Mouse (Mus musculus): ENCODE results near the gene Nodal. TPM values are rescaled to one million over a fixed set of nuclear protein-coding genes. Genes with fewer than 3 reads are reported as not detected.

The Nodal gene
- polyA plus RNA-seq, 1 experiment from 2014 or later: 0.20 TPM

GRCm38 (mm10) chr10:61429043-61429442 lies 11.3 kb downstream of the Nodal start:
- 87% methylated on average over 5 of the region's 5 CpGs for WGBS
- no peak for ATAC-seq (ENCODE audit: insufficient number of reproducible peaks, low FRiP score, low TSS enrichment, low read depth)
- Histone ChIP-seq H3K9me3 (replicated peaks) (no peaks in the 10 kb centered on the region), H3K36me3 (peaks cover 41% of the 10 kb centered on the region), H3K27me3 (no peaks in the 10 kb centered on the region), H3K4me2 (replicated peaks) (no peak overlapping the region), H3K27ac (replicated peaks) (no peak overlapping the region), H3K4me3 (replicated peaks) (no peak overlapping the region), H3K9ac (no peak overlapping the region), H3K4me1 (peaks cover 9% of the 10 kb centered on the region; the same call in 1 of the 2 replicates)

DNA sequence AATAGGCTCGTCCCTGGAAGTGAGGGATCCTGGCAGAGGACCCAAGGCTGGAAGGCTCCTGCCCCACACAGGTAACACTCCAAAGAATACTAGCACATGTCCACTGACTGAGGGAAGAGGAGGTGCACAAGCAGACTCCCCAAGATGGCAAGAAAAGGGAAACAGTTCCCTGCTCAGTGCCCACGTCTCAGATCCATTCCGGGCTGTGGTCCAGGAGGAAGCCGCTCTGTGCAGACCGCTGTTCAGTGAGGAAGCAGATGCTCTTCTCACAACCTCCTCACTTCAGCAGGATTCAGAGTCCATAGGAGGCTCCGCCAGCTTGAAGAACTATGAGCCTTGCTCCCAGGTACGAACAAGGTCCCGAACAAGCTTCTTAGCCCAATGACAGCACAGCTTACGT lies 13.6 kb downstream of the Nodal start:
- Histone ChIP-seq H3K4me1 (peaks cover 4% of the 10 kb centered on the region; the same call in 1 of the 2 replicates), H3K27ac (replicated peaks) (no peak overlapping the region), H3K9me3 (replicated peaks) (no peaks in the 10 kb centered on the region), H3K27me3 (no peaks in the 10 kb centered on the region), H3K9ac (no peak overlapping the region), H3K4me2 (replicated peaks) (no peak overlapping the region), H3K4me3 (replicated peaks) (no peak overlapping the region), H3K36me3 (peaks cover 54% of the 10 kb centered on the region)
- ATAC-seq (ENCODE audit: insufficient number of reproducible peaks, low FRiP score, low TSS enrichment, low read depth): no peak
- 88% methylated on average over 9 of the region's 9 CpGs for whole genome bisulfite sequencing

DNA sequence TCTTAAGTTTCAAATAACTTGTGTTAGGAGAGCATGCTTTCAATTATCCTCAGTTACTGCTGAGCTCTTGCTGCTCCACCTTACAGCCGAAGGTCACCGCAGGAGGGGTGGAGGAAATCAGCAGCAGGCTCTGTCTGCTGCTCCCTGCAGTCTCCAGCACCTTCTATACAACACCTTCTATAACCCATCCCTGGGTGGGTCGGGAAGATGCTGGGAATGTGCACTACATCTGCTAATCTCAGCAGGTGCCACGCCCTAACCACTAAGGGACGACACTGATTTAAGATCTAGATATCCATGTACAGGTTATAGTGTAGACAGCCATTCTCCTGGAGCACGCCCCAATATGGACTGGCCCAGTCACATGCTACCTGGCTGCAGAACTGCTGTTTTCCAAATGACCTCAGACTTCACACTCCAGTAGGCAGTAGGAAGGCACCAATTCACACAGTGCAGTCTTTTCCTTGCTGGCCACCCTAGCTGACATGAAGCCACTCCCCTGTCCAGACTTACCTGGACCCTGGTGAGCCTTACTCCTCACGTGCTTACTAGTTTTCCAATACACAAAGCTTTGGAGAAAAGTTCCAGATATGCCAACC lies 22.5 kb downstream of the Nodal start:
- Histone ChIP-seq H3K4me3 (replicated peaks) (no peak overlapping the region), H3K27me3 (no peaks in the 10 kb centered on the region), H3K27ac (replicated peaks) (no peak overlapping the region), H3K9me3 (replicated peaks) (no peaks in the 10 kb centered on the region), H3K36me3 (0 out of 2 replicates have a peak, but pooled peaks cover under 1% of the 10 kb centered on the region), H3K4me2 (replicated peaks) (no peak overlapping the region), H3K9ac (no peak overlapping the region), H3K4me1 (peaks cover 30% of the 10 kb centered on the region)
- ATAC-seq (ENCODE audit: insufficient number of reproducible peaks, low FRiP score, low TSS enrichment, low read depth): no peak
- 73% methylated on average over 7 of the region's 7 CpGs for WGBS

- peaks cover 46% of the 10 kb centered on the region for H3K4me1 ChIP-seq
- H3K9ac ChIP-seq: no peak overlapping the region
- H3K4me2 ChIP-seq (replicated peaks): no peak overlapping the region
- H3K4me3 ChIP-seq (replicated peaks): no peak overlapping the region
- no peaks in the 10 kb centered on the region for H3K36me3 ChIP-seq
- 0 out of 2 replicates have a peak, but pooled peaks have one; percentile 7 for ATAC-seq (ENCODE audit: insufficient number of reproducible peaks, low FRiP score, low TSS enrichment, low read depth)
- H3K27me3 ChIP-seq: no peaks in the 10 kb centered on the region
- H3K27ac ChIP-seq (replicated peaks): peak overlapping the region; percentile 71; the same call in 1 of the 2 replicates
- no peaks in the 10 kb centered on the region for H3K9me3 ChIP-seq (replicated peaks)
- 13% methylated on average over 6 of the region's 6 CpGs for WGBS
Observed at GRCm38 (mm10) chr10:61443456-61443855, 25.7 kb downstream of the Nodal start.

DNA sequence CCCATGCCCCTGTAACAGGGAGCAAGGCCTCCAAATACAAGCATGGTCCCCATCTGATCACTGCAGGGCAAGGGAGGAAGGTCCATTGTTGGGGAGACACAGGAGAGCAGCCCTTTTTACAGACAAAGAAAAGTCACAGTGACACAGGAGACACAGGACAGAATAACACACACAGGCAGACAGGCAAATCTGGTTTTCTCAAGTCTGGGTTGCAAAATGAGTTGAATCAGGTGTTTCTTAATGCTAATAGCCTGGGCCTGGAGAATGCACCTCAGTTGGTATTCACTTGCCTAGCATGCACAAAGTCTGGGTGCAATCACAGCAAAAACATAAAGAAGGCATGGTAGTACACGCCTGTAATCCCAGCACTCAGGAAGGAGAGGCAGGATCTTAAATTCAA lies 26.1 kb downstream of the Nodal start:
- Histone ChIP-seq H3K36me3 (no peaks in the 10 kb centered on the region), H3K4me2 (replicated peaks) (no peak overlapping the region), H3K4me1 (peaks cover 50% of the 10 kb centered on the region), H3K9me3 (replicated peaks) (no peaks in the 10 kb centered on the region), H3K4me3 (replicated peaks) (no peak overlapping the region), H3K9ac (no peak overlapping the region), H3K27me3 (no peaks in the 10 kb centered on the region), H3K27ac (replicated peaks) (peak overlapping the region; percentile 71; the same call in 1 of the 2 replicates)
- 46% methylated on average over 1 of the region's 1 CpGs for WGBS
- no peak for ATAC-seq (ENCODE audit: insufficient number of reproducible peaks, low FRiP score, low TSS enrichment, low read depth)

DNA sequence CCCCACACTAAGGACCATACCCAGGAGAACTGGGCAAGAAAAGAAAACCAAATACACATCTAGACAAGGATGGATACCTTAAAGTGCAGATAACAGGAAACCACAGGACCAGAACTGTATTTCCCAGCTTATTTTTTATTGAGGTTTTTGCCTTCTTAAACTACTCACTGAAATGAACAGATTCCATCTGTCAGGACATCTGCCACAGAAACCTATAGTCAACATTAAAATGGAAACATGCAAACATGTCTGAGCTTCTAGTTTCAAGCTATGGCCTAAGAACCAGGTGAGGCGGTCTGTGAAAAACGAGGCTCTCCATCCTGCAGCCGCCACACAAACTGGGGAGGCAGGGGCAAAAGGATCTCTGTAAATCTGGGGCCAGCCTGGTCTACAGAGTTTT lies 27.2 kb downstream of the Nodal start:
- no peak overlapping the region for H3K4me3 ChIP-seq (replicated peaks)
- H3K27ac ChIP-seq (replicated peaks): no peak overlapping the region
- no peaks in the 10 kb centered on the region for H3K36me3 ChIP-seq
- no peak overlapping the region for H3K4me2 ChIP-seq (replicated peaks)
- no peaks in the 10 kb centered on the region for H3K27me3 ChIP-seq
- 69% methylated on average over 3 of the region's 3 CpGs for WGBS
- H3K4me1 ChIP-seq: peaks cover 61% of the 10 kb centered on the region
- ATAC-seq (ENCODE audit: insufficient number of reproducible peaks, low FRiP score, low TSS enrichment, low read depth): no peak
- H3K9me3 ChIP-seq (replicated peaks): no peaks in the 10 kb centered on the region
- H3K9ac ChIP-seq: no peak overlapping the region

DNA sequence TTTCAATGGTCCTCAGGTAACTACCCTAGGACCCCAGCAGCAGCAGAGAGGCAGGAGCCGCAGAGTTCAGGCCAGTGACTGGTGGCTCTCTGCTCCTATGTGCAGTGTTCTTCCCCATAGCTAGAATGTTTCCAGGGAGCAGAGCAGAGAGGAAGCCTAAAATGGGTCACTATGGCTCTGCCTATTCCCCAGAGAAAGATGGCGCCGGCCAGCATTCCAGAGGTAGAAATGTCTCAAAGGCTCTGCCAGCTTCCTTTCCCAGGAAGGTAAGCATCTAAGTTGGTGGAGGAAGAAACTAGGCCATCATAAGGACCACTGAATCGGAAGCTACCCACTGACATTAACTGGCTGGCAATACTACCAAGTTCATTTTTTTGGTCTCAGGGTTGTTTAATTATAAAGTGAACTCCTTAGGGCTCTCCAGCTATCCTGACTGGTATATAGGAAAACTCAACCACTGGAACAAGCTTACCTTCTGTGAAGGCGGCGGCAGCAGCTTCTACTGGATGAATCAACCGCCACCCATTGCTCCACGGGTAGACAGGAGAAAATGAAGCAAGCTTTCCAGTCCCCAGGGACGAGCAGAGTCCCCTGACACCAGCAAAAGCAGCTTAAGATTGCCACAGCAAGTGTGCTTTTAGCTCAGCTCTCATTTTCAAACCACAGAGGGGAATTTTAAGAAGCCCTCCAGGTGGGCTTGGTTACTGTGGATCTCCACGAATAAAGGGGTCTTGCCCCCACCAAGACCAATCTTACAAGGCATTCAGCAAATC lies 30.0 kb downstream of the Nodal start:
- no peak for ATAC-seq (ENCODE audit: insufficient number of reproducible peaks, low FRiP score, low TSS enrichment, low read depth)
- Histone ChIP-seq H3K9ac (no peak overlapping the region), H3K4me2 (replicated peaks) (no peak overlapping the region), H3K27ac (replicated peaks) (no peak overlapping the region), H3K9me3 (replicated peaks) (no peaks in the 10 kb centered on the region), H3K4me3 (replicated peaks) (no peak overlapping the region), H3K4me1 (peaks cover 73% of the 10 kb centered on the region), H3K36me3 (0 out of 2 replicates have a peak, but pooled peaks cover 4% of the 10 kb centered on the region), H3K27me3 (no peaks in the 10 kb centered on the region)
- 72% methylated on average over 10 of the region's 10 CpGs for WGBS

DNA sequence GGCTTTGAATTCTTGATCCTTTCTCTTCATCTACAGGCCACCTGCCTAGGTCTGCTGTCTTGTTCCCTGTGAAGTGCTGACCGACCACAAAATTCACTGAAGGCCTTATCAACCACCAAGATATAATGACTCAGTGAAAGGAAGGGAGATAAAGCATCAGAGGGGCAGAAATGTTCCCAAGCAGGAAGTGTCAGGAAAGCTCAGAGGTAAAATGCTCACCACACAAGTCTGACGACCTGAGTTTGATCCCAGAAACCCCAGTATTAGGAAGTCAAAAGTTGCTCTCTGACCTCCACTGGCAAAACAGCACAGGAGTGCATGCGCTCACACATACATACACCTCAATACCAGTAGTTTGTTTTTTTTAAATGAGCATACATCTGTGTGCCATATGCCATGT lies 31.1 kb downstream of the Nodal start:
- H3K36me3 ChIP-seq: 0 out of 2 replicates have a peak, but pooled peaks cover 4% of the 10 kb centered on the region
- no peak overlapping the region for H3K4me2 ChIP-seq (replicated peaks)
- H3K27me3 ChIP-seq: no peaks in the 10 kb centered on the region
- WGBS: 79% methylated on average over 3 of the region's 3 CpGs
- H3K4me1 ChIP-seq: peaks cover 63% of the 10 kb centered on the region
- no peak overlapping the region for H3K4me3 ChIP-seq (replicated peaks)
- H3K27ac ChIP-seq (replicated peaks): no peak overlapping the region
- no peak overlapping the region for H3K9ac ChIP-seq
- no peak for ATAC-seq (ENCODE audit: insufficient number of reproducible peaks, low FRiP score, low TSS enrichment, low read depth)
- no peaks in the 10 kb centered on the region for H3K9me3 ChIP-seq (replicated peaks)

- H3K27ac ChIP-seq (replicated peaks): peak overlapping the region; percentile 78
- peak overlapping the region; percentile 96 for H3K4me3 ChIP-seq (replicated peaks)
- ATAC-seq (ENCODE audit: insufficient number of reproducible peaks, low FRiP score, low TSS enrichment, low read depth): no peak
- H3K9me3 ChIP-seq (replicated peaks): no peaks in the 10 kb centered on the region
- peak overlapping the region; percentile 64 for H3K4me2 ChIP-seq (replicated peaks)
- no peaks in the 10 kb centered on the region for H3K27me3 ChIP-seq
- 2% methylated on average over 8 of the region's 8 CpGs for WGBS
- peaks cover 42% of the 10 kb centered on the region for H3K4me1 ChIP-seq
- H3K36me3 ChIP-seq: 0 out of 2 replicates have a peak, but pooled peaks cover 4% of the 10 kb centered on the region
- H3K9ac ChIP-seq: peak overlapping the region; percentile 88
Observed at GRCm38 (mm10) chr10:61451463-61451930, 33.7 kb downstream of the Nodal start.

- WGBS: under 1% methylated on average over 55 of the region's 62 CpGs
- 0 out of 2 replicates have a peak, but pooled peaks cover 4% of the 10 kb centered on the region for H3K36me3 ChIP-seq
- H3K4me2 ChIP-seq (replicated peaks): peak overlapping the region; percentile 64
Observed at GRCm38 (mm10) chr10:61451931-61452617, 34.3 kb downstream of the Nodal start.

DNA sequence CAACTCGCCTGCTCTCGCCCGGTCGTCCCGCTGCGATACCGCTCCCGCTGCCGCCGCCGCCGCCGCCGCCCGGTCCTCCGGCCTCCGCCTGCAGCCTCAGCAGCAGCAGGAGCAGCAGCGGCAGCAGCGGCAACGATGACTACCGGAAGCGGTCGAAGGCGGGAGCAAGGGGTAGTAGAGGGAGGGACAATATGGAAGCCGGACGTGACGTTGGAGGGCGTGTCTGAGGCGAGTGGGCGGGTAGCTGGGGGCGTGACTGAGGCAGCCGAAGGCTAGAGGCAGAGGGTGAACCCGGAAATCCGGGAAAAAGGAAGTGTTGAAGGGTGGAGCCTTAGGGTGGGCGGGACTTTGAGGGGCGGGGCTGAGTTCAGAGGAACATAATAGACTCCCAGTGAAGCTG lies 34.9 kb downstream of the Nodal start, which contains the start of gene Eif4ebp2:
Eif4ebp2 (minus strand) TSS at position 17 of the 400 bp plus-strand sequence.
- H3K4me1 ChIP-seq: peaks cover 38% of the 10 kb centered on the region
- H3K9me3 ChIP-seq (replicated peaks): no peaks in the 10 kb centered on the region
- peak within 1 kb of the TSS; percentile 88 for H3K9ac ChIP-seq
- WGBS: under 1% methylated on average over 35 of the region's 36 CpGs
- peak within 1 kb of the TSS; percentile 64 for H3K4me2 ChIP-seq (replicated peaks)
- peak within 1 kb of the TSS; percentile 78 for H3K27ac ChIP-seq (replicated peaks)
- H3K4me3 ChIP-seq (replicated peaks): peak within 1 kb of the TSS; percentile 96
- ATAC-seq (ENCODE audit: insufficient number of reproducible peaks, low FRiP score, low TSS enrichment, low read depth): peak; percentile 99
- no peaks in the 10 kb centered on the region for H3K27me3 ChIP-seq
- H3K36me3 ChIP-seq: 0 out of 2 replicates have a peak, but pooled peaks cover 4% of the 10 kb centered on the region

More at GRCm38 (mm10) chr10:61451931-61452617, 34.3 kb downstream of the Nodal start:
- H3K27ac ChIP-seq (replicated peaks): peak overlapping the region; percentile 78
- no peaks in the 10 kb centered on the region for H3K9me3 ChIP-seq (replicated peaks)
- no peaks in the 10 kb centered on the region for H3K27me3 ChIP-seq
- peak overlapping the region; percentile 96 for H3K4me3 ChIP-seq (replicated peaks)
- ATAC-seq (ENCODE audit: insufficient number of reproducible peaks, low FRiP score, low TSS enrichment, low read depth): peak; percentile 45; the same call in 1 of the 2 replicates
- peak overlapping the region; percentile 88 for H3K9ac ChIP-seq
- H3K4me1 ChIP-seq: peaks cover 38% of the 10 kb centered on the region
